ENCODE assay signal across 12 mouse cellular contexts in genomic region chr9:112070961-112071360, GRCm38 (mm10).
DNase-seq lines count a peak whose midpoint lies in the region; ATAC-seq and TF ChIP-seq lines count a peak whose summit lies in the region.
"Had no signal": no experiment of that assay in that cellular context is flagged by ENCODE, and none has a peak within 500 bp of the region (broad histone marks: within the 10 kb centered on the region; RNA-seq: fewer than 3 reads in every experiment).

No protein-coding gene starts in this region.

- no peaks in the 10 kb centered on the region for H3K27me3 ChIP-seq in hindbrain, embryonic 15.5 days
- H3K27me3 ChIP-seq in thymus, adult 2 months (ENCODE audit: control insufficient read depth, insufficient read depth, low read length): no peaks in the 10 kb centered on the region
- H3K27me3 ChIP-seq: embryonic facial prominence, embryonic 15.5 days; liver, embryonic 12.5 days had no signal

- TF ChIP-seq CTCF in thymus, adult 2 months (IDR thresholded peaks at IDR 0.05; ENCODE audit: borderline replicate concordance, control insufficient read depth, extremely low read depth, insufficient read depth, low read length, poor library complexity): no peak

- no peak overlapping the region for H3K9ac ChIP-seq in hindbrain, embryonic 15.5 days
- H3K9ac ChIP-seq: embryonic facial prominence, embryonic 15.5 days; liver, embryonic 12.5 days had no signal

- peak; percentile 83 for DNase-seq in heart, adult 11 months
- no peak for DNase-seq in heart, adult 9 months (ENCODE audit: low spot score in 2 of 2)
- peak; percentile 29 to 39 for DNase-seq in right cerebral cortex, postnatal 10 days (ENCODE audit: low spot score in 2 of 2)
- no peak for DNase-seq in right cerebral cortex, postnatal 14 days
- DNase-seq in thymus, adult 2 months: no peak
- no peak for DNase-seq in kidney, postnatal 10 days
- DNase-seq: kidney, adult 2 months; right cerebral cortex, postnatal 25 days had no signal

- TF ChIP-seq POLR2A in thymus, adult 2 months (IDR thresholded peaks at IDR 0.05; ENCODE audit: control insufficient read depth, extremely low read depth, insufficient read depth, low read length, poor library complexity): no peak

- 0 out of 2 replicates have a peak, but pooled peaks cover 4% of the 10 kb centered on the region for H3K36me3 ChIP-seq in hindbrain, embryonic 15.5 days
- peaks cover 82% of the 10 kb centered on the region for H3K36me3 ChIP-seq in thymus, adult 2 months (ENCODE audit: control insufficient read depth, insufficient read depth, low read length)
- H3K36me3 ChIP-seq: embryonic facial prominence, embryonic 15.5 days; liver, embryonic 12.5 days had no signal

- H3K27ac ChIP-seq in hindbrain, embryonic 15.5 days (replicated peaks): peak overlapping the region; percentile 7; the same call in 1 of the 2 replicates
- no peak overlapping the region for H3K27ac ChIP-seq in thymus, adult 2 months (ENCODE audit: control insufficient read depth, insufficient read depth, low read length)
- H3K27ac ChIP-seq: embryonic facial prominence, embryonic 15.5 days; liver, embryonic 12.5 days had no signal

- H3K4me1 ChIP-seq in hindbrain, embryonic 15.5 days (replicated peaks): peaks cover 30% of the 10 kb centered on the region
- no peaks in the 10 kb centered on the region for H3K4me1 ChIP-seq in thymus, adult 2 months (replicated peaks; ENCODE audit: control insufficient read depth, insufficient read depth, low read length)
- H3K4me1 ChIP-seq: embryonic facial prominence, embryonic 15.5 days had no signal

- no peaks in the 10 kb centered on the region for H3K9me3 ChIP-seq in hindbrain, embryonic 15.5 days
- H3K9me3 ChIP-seq: embryonic facial prominence, embryonic 15.5 days; liver, embryonic 12.5 days had no signal

- 35% methylated on average over 5 of the region's 5 CpGs for WGBS in hindbrain, embryonic 15.5 days
- WGBS in thymus, adult 2 months: 94% methylated on average over 5 of the region's 5 CpGs

- no peak overlapping the region for H3K4me2 ChIP-seq in hindbrain, embryonic 15.5 days
- H3K4me2 ChIP-seq: embryonic facial prominence, embryonic 15.5 days; liver, embryonic 12.5 days had no signal

- ATAC-seq in hindbrain, embryonic 15.5 days (ENCODE audit: low FRiP score, low read depth): no peak
- ATAC-seq: liver, embryonic 12.5 days had no signal

- no peak overlapping the region for H3K4me3 ChIP-seq in hindbrain, embryonic 15.5 days
- no peak overlapping the region for H3K4me3 ChIP-seq in thymus, adult 2 months (ENCODE audit: control insufficient read depth, insufficient read depth, low read length)
- H3K4me3 ChIP-seq: embryonic facial prominence, embryonic 15.5 days; left cerebral cortex, adult 2 months; liver, embryonic 12.5 days had no signal

Comparison
In these comparisons a context has a peak if more than half of its experiments do, and no peak if none do; other contexts are left out.
1. DNase-seq: peak in heart, adult 11 months (single experiment) and right cerebral cortex, postnatal 10 days (2 of 2); none in heart, adult 9 months (0 of 2), right cerebral cortex, postnatal 14 days (single experiment), thymus, adult 2 months (single experiment) and kidney, postnatal 10 days (single experiment).